Mouse (Mus musculus) kidney, adult 2 months (tissue): ENCODE results near the gene Sergef.

Source experiments
- CTCF ChIP-seq: fragments of 200-500 bp; conservative IDR thresholded peaks from 2 replicates; pipeline ENCODE4 v1.5.1; 2011; ENCODE audit warnings: low read depth, mild to moderate bottlenecking, control low read depth, low read length, moderate library complexity, mixed read lengths; ENCODE audit not compliant: insufficient read depth, insufficient read length
- POLR2A ChIP-seq: fragments of 200-500 bp; IDR thresholded peaks from one replicate; pipeline ENCODE4 v1.6.1; 2011; ENCODE audit warnings: low read depth, low read length, control low read depth

DNA sequence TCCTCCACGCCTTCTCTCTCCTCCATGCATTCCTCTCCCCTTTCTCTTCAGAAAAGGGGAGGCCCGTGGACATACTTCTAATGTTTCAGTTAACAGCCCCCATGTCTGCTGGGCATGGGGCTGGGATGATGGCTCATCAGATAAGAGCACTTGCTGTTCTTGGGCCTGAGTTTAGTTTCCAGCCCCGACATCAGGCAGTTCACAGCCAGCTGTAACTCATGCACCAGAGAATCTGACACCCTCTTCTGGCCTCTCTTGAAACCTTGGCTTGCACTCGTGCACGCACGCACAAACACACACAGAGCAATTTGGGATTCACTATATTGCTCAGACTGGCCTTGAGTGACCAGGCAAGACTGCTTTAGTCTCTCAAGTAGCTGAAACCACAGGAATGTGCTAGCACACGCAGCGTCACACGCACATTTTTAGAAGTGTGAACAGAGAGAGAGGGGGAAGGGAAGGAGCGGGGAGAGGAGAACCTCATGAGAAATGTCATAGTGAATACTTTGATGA, 32.6 kb upstream of the Sergef start, which contains the start of gene Tph1:
- TF ChIP-seq CTCF (no peak), POLR2A (no peak)
